Mouse (Mus musculus): Measurements from ENCODE around the gene Pin1rt1. TPM values are rescaled to one million over a fixed set of nuclear protein-coding genes. Genes with fewer than 3 reads are reported as not detected.

The Pin1rt1 gene
- polyA plus RNA-seq, 1 experiment, result not detected

DNA sequence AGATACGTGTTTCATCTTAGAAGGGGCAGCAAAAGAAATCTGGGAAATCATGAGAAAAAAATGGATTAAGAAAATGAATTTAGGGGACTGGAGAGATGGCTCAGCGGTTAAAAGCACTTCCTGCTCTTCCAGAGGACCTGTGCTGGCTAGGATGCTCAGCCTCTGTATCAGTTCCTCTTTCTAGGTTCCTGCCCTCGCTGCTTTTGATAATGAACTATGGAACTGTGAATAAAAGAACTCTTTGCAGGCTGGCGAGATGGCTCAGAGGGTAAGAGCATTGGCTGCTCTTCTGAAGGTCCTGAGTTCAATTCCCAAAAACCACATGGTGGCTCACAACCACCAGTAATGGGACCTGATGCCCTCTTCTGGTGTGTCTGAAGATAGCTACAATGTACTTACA is 25.5 kb downstream of the Pin1rt1 start:
- H3K4me3 ChIP-seq (ENCODE audit: low read depth, low read length), result no peak overlapping the region
- TF ChIP-seq EP300 (IDR thresholded peaks at IDR 0.05; ENCODE audit: insufficient read depth, low read depth, low read length) (no peak), CTCF (IDR thresholded peaks at IDR 0.05; ENCODE audit: low read depth, low read length) (no peak), POLR2A (IDR thresholded peaks at IDR 0.05; ENCODE audit: insufficient read depth, low read length) (no peak)
- H3K9me3 ChIP-seq (replicated peaks; ENCODE audit: control insufficient read depth, insufficient read depth, low read length, poor library complexity, severe bottlenecking), result no peaks in the 10 kb centered on the region
- no peak overlapping the region for H3K9ac ChIP-seq (ENCODE audit: low read depth, poor library complexity, severe bottlenecking)
- H3K4me1 ChIP-seq (ENCODE audit: control insufficient read depth, insufficient read depth, low read length), result no peaks in the 10 kb centered on the region
- no peaks in the 10 kb centered on the region for H3K36me3 ChIP-seq (ENCODE audit: control insufficient read depth, insufficient read depth, low read length, poor library complexity, severe bottlenecking)
- H3K27me3 ChIP-seq (ENCODE audit: control insufficient read depth, insufficient read depth, low read length, poor library complexity, severe bottlenecking), result no peaks in the 10 kb centered on the region
- no peak overlapping the region for H3K27ac ChIP-seq (ENCODE audit: insufficient read depth, low read length)

DNA sequence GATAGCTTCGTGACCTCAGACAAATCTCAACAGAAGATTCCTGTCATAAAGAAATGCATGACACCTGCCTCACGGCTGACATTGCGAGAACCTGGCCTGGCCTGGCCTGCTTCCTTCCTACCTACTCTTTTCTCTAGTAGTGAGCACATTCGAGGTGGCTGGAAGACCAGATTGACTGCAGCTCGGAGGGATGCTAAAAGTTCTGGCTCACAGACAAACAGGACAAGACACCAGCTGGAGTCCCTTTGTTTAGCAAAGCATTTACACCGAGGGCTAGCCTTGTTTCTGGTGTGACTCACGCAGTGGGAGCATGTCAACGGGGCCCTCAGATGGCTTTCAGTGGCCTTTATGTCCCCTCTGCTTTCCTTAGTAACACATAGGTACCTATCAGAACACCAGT is 27.5 kb downstream of the Pin1rt1 start:
- Histone ChIP-seq H3K36me3 (ENCODE audit: control insufficient read depth, insufficient read depth, low read length, poor library complexity, severe bottlenecking) (no peaks in the 10 kb centered on the region), H3K27me3 (ENCODE audit: control insufficient read depth, insufficient read depth, low read length, poor library complexity, severe bottlenecking) (no peaks in the 10 kb centered on the region), H3K4me3 (ENCODE audit: low read depth, low read length) (no peak overlapping the region), H3K4me1 (ENCODE audit: control insufficient read depth, insufficient read depth, low read length) (no peaks in the 10 kb centered on the region), H3K9me3 (replicated peaks; ENCODE audit: control insufficient read depth, insufficient read depth, low read length, poor library complexity, severe bottlenecking) (no peaks in the 10 kb centered on the region), H3K27ac (ENCODE audit: insufficient read depth, low read length) (no peak overlapping the region), H3K9ac (ENCODE audit: low read depth, poor library complexity, severe bottlenecking) (no peak overlapping the region)
- no peak for TF ChIP-seq CTCF (IDR thresholded peaks at IDR 0.05; ENCODE audit: low read depth, low read length)

GRCm38 (mm10) chr2:104688321-104688720 is 27.9 kb downstream of the Pin1rt1 start:
- Histone ChIP-seq H3K9ac (ENCODE audit: low read depth, poor library complexity, severe bottlenecking) (no peak overlapping the region), H3K4me1 (ENCODE audit: control insufficient read depth, insufficient read depth, low read length) (no peaks in the 10 kb centered on the region), H3K27ac (ENCODE audit: insufficient read depth, low read length) (no peak overlapping the region), H3K36me3 (ENCODE audit: control insufficient read depth, insufficient read depth, low read length, poor library complexity, severe bottlenecking) (no peaks in the 10 kb centered on the region), H3K27me3 (ENCODE audit: control insufficient read depth, insufficient read depth, low read length, poor library complexity, severe bottlenecking) (no peaks in the 10 kb centered on the region), H3K4me3 (ENCODE audit: low read depth, low read length) (no peak overlapping the region), H3K9me3 (replicated peaks; ENCODE audit: control insufficient read depth, insufficient read depth, low read length, poor library complexity, severe bottlenecking) (no peaks in the 10 kb centered on the region)
- TF ChIP-seq POLR2A (IDR thresholded peaks at IDR 0.05; ENCODE audit: insufficient read depth, low read length) (no peak), EP300 (IDR thresholded peaks at IDR 0.05; ENCODE audit: insufficient read depth, low read depth, low read length) (no peak), CTCF (IDR thresholded peaks at IDR 0.05; ENCODE audit: low read depth, low read length) (no peak)

DNA sequence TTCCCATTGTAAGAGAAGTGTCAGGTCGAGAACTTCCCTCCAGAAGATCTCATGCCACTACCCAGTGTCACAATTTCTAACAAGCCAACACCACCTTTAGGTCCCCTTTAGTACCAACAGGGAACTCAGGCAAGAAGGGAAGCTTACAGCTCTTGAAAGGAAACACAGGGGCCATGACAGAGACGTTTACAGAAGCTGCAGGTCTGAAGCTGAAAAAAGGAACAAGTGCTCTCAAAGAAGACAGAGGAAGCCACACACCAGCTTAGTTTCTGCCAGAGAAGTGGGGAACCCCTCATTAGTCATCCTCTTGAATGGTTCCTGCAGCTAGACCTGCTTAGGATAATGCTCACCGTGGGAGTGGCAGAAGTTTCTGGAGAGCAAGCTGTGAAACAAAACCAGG is 28.9 kb downstream of the Pin1rt1 start:
- no peaks in the 10 kb centered on the region for H3K4me1 ChIP-seq (ENCODE audit: control insufficient read depth, insufficient read depth, low read length)
- TF ChIP-seq CTCF (IDR thresholded peaks at IDR 0.05; ENCODE audit: low read depth, low read length) (no peak), POLR2A (IDR thresholded peaks at IDR 0.05; ENCODE audit: insufficient read depth, low read length) (no peak), EP300 (IDR thresholded peaks at IDR 0.05; ENCODE audit: insufficient read depth, low read depth, low read length) (no peak)
- H3K27ac ChIP-seq (ENCODE audit: insufficient read depth, low read length), result no peak overlapping the region
- H3K9ac ChIP-seq (ENCODE audit: low read depth, poor library complexity, severe bottlenecking), result no peak overlapping the region
- H3K36me3 ChIP-seq (ENCODE audit: control insufficient read depth, insufficient read depth, low read length, poor library complexity, severe bottlenecking), result no peaks in the 10 kb centered on the region
- no peaks in the 10 kb centered on the region for H3K27me3 ChIP-seq (ENCODE audit: control insufficient read depth, insufficient read depth, low read length, poor library complexity, severe bottlenecking)
- H3K9me3 ChIP-seq (replicated peaks; ENCODE audit: control insufficient read depth, insufficient read depth, low read length, poor library complexity, severe bottlenecking), result no peaks in the 10 kb centered on the region
- H3K4me3 ChIP-seq (ENCODE audit: low read depth, low read length), result no peak overlapping the region

GRCm38 (mm10) chr2:104685418-104685817 is 30.8 kb downstream of the Pin1rt1 start:
- H3K27ac ChIP-seq (ENCODE audit: insufficient read depth, low read length), result no peak overlapping the region
- H3K4me1 ChIP-seq (ENCODE audit: control insufficient read depth, insufficient read depth, low read length), result no peaks in the 10 kb centered on the region
- H3K36me3 ChIP-seq (ENCODE audit: control insufficient read depth, insufficient read depth, low read length, poor library complexity, severe bottlenecking), result no peaks in the 10 kb centered on the region
- no peaks in the 10 kb centered on the region for H3K9me3 ChIP-seq (replicated peaks; ENCODE audit: control insufficient read depth, insufficient read depth, low read length, poor library complexity, severe bottlenecking)
- TF ChIP-seq POLR2A (IDR thresholded peaks at IDR 0.05; ENCODE audit: insufficient read depth, low read length) (no peak), EP300 (IDR thresholded peaks at IDR 0.05; ENCODE audit: insufficient read depth, low read depth, low read length) (0 out of 2 replicates have a peak, but pooled peaks have one; percentile 23), CTCF (IDR thresholded peaks at IDR 0.05; ENCODE audit: low read depth, low read length) (peak; percentile 99)
- H3K4me3 ChIP-seq (ENCODE audit: low read depth, low read length), result no peak overlapping the region
- H3K9ac ChIP-seq (ENCODE audit: low read depth, poor library complexity, severe bottlenecking), result no peak overlapping the region
- no peaks in the 10 kb centered on the region for H3K27me3 ChIP-seq (ENCODE audit: control insufficient read depth, insufficient read depth, low read length, poor library complexity, severe bottlenecking)

DNA sequence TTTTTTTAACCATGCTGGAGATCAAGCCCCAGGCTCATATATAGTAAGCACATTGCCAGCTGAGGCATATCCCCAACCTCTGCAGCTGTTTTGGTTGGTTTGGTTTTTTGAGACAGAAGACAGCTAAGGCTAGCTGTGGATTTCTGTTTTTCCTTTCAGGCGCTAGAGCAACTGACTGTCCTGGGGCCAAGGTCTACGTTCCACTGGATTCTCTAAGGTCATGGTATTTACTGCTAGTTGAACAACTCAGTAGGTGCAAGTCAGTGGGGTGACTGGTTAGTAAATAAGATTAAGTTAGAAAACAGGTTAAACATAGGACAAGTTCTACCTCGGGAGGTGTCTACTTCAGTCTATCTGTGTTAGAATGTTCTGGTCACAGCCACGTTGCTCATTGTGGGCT is 31.4 kb downstream of the Pin1rt1 start:
- H3K9ac ChIP-seq (ENCODE audit: low read depth, poor library complexity, severe bottlenecking), result no peak overlapping the region
- TF ChIP-seq POLR2A (IDR thresholded peaks at IDR 0.05; ENCODE audit: insufficient read depth, low read length) (no peak), CTCF (IDR thresholded peaks at IDR 0.05; ENCODE audit: low read depth, low read length) (no peak), EP300 (IDR thresholded peaks at IDR 0.05; ENCODE audit: insufficient read depth, low read depth, low read length) (no peak)
- no peaks in the 10 kb centered on the region for H3K36me3 ChIP-seq (ENCODE audit: control insufficient read depth, insufficient read depth, low read length, poor library complexity, severe bottlenecking)
- no peaks in the 10 kb centered on the region for H3K27me3 ChIP-seq (ENCODE audit: control insufficient read depth, insufficient read depth, low read length, poor library complexity, severe bottlenecking)
- no peaks in the 10 kb centered on the region for H3K4me1 ChIP-seq (ENCODE audit: control insufficient read depth, insufficient read depth, low read length)
- no peak overlapping the region for H3K4me3 ChIP-seq (ENCODE audit: low read depth, low read length)
- no peak overlapping the region for H3K27ac ChIP-seq (ENCODE audit: insufficient read depth, low read length)
- no peaks in the 10 kb centered on the region for H3K9me3 ChIP-seq (replicated peaks; ENCODE audit: control insufficient read depth, insufficient read depth, low read length, poor library complexity, severe bottlenecking)
